Mouse (Mus musculus) urinary bladder, postnatal 14 days (tissue): ENCODE results near the gene Carm1.
"Not testable (repeated sequence)": the region's sequence is repeated elsewhere in the genome, so short reads cannot be mapped to it uniquely, and the experiment has no call there.

Source experiments
- DNase-seq: peaks from one replicate; pipeline ENCODE4 v3.0.0; 2021; ENCODE audit warnings: low spot score

The Carm1 gene

DNA sequence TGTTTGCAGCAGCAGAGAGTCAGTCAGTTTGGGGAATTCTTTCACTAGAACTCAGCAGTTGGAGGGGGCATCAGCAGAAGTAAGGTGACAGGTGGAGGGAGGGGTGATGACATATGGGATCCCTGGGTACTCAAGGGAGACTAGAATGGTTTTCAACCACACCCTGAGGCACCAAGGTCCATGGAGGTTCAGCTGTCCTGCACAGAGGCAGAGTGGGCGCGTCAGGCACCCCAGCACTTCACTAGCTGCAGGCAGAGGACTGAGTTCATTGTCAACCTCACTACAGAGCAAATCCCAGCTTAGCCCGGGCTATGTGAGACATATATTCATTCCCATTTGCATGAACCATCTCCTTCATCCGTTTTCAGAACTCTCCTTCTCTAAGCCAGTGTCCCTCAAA, 9.7 kb upstream of the Carm1 start:
- no peak for DNase-seq

DNA sequence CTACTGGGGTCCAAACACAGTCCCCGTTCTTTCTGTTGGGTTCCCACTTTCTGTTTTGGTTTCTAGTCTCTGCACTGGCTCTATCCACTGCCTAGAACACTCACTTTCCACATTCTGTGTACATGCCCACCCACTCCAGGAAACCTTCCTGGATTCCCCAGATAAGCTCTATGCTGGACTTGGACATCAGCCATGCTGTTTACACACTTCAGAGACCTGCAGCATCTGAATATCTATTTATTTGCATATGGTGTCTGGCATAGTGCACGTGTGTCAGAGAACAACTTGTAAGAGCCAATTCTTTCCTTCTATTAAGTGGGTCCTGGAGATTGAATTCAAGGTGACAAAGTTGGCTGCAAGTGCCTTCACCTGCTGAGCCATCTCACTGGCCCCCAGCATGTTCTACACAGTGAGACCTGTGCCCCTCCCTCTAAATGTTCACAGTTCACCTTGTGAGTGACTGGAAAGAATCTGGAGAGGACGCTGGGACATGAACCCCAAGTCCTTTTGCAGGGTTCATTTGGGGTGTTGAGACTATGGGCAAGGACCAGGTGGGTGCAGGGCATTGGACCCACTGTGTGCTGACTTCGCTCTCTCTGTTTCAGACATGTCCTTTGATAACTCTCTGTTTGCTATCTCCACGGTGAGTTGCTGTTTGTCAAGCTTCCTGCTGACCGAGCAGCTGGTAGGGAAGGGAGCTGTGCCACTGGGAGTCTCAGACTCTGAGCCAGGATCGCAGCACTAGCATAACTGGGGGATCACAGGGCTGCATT, 6.5 kb upstream of the Carm1 start:
- DNase-seq = no peak

DNA sequence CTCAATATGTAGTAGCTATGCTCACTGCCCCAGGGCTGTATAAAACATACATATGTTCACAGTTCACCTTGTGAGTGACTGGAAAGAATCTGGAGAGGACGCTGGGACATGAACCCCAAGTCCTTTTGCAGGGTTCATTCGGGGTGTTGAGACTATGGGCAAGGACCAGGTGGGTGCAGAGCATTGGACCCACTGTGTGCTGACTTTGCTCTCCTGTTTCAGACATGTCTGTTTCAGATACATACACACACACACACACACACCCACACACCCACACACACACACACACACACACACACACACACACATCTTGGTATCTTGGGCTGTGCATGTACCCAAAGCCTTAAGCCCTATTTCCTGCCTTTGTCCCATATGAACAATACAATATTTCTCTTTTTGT, 4.7 kb upstream of the Carm1 start:
- not testable (repeated sequence) for DNase-seq

DNA sequence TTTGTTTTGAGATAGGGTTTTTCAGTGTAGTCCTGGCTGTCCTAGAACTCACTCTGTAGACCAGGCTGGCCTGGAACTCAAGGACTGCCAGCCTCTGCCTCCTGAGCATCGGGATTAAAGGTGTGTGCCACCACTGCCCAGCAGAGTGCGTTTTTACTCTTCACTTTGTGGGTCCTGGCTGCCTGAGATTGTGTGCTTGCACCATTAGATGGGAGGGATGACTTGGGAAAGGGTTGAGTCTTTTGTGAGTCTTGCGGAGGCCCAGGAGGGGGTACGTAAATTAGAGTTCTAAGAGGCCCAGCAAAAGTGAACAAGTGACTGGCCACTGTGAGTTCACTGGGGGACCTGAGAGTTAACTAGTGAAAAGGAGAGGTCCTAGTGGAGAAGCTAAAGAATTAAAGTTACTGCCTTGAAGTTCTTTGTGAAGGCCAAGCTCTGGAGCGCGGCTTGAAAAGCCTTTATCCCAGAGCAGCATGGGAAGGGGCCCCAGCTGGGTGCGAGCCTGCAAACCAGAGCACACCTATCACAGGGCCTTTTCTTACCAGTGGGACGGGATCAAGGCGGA, 1.3 kb upstream of the Carm1 start:
- no peak for DNase-seq

GRCm38 (mm10) chr9:21545916-21546788, 542 bp upstream of the Carm1 start:
- peak; percentile 100 for DNase-seq

DNA sequence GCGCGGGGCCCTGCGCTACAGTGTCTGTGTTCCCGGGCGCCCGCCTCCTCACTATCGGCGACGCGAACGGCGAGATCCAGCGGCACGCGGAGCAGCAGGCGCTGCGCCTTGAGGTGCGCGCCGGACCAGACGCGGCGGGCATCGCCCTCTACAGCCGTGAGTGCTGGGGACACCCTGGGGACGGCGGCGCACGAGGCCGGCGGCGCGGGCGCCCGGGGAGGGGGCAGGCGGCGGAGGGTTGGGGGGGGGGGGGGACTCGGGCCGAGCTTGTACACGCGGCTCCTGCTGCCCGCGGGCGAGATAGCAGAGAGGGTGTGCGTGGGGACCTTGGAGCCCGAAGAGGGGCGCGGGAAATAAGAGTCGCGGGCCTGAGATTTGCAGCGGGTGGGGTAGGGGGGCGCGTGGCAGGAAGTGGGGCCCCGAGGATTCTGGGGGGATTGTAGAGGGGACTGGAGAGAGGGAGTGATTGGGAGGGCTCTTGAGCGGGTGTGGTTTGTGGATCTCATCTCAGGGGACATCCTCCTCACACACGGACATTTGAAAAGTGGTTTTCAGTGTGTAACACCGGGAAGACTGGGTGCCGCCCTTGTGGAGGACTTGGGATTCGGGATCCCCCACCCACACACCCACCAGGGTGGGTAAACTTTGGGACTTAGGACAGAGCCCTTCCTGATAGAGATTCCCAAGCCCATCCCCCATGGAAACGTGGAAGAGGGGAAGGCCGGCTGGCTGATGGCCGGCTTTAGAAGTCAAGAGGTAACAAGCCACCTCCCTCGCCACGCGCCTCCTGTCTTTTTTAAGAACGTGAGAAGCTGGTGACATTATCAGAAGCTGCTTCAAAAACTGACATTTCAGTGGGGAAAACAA, 614 bp downstream of the Carm1 start:
- peak; percentile 47 for DNase-seq

DNA sequence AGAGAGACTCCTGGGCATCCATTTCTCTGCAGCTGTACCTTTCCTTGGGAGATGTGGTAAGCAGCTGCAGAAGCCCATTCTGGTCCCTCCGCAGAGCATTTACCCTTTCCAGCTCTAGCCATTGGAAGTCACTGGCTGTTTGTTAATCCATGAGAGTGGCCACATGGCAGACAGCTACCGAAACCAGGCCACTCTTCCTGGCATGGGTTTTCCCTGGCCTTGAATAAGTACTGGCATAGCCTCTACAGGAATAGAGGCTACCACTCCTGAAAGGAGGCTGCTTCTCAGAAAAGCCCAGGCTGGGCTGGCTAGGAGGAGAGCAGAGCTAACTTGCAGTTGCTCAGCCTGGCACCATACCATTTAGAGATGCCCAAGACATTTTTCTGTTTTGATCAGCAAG, 4.4 kb downstream of the Carm1 start:
- no peak for DNase-seq

DNA sequence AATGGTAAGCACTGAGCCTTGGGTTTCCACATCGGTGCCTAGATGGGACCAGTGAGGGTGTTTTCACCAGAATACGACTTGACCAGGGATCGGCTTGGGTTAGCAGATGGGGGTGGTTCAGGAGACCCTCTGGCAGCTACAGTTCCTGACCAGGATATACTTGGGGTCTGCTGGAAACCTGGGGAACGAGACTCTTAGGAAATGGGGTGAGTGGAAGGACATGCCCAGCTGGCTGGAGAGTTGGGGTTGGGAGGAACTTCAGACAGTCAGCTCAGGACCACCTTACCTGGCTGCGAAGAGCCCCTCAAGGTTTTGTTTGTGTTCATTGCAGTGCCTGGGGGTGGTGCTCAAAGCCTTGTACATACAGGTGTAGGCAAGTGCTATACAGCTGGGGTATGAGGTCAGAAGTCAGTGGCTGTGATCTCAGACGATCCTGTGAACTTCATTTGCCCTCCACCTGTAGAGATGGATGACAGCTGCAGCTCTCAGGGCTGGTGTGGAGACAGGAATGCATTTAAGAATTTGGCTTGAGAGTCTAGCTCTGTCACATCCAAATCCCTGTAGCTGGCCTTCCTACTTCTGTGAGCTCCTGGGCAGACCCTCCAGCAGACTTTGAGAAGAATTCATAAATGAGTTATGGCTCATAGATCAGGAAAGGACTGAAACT, 7.0 kb downstream of the Carm1 start:
- no peak for DNase-seq

GRCm38 (mm10) chr9:21555198-21555742, 8.6 kb downstream of the Carm1 start:
- DNase-seq = no peak

DNA sequence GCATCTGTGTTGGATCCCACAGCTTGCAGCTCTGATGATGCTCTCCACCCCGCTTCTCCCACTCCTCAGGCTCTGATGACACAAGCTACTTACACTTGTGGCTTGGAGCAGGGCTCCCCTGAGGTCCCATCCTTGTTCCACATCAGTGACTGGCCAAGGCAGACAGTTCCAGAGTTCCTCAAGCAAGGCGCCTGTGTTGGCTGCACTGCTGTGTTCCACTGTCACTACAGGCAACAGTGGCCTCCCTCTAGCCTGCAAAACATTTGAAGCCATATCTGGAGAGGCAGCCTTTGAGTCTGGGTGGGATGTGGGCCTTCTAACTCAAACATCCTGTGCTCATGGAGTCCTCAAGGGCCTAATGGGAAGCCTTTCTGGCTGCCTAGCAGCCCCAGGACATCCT, 10.3 kb downstream of the Carm1 start:
- no peak for DNase-seq

DNA sequence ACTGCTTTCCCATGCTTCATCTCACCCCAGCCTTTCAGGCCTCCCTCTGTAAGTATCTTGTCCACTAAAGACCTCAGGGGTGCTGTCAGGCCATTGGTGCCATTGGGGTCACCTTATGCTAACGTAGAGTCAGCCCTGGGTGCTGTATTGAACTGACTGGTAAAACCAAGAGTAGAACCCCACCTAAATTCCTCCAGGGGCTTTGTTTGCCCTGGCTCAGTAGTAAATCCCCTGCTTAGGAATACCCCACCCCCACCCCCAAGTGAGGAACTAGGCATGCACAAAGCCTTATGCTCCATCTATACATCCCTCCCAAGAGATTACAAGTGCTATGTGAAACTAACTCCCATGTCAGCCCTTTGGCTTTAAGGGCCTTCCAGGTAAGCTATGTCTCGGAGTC, 10.9 kb downstream of the Carm1 start:
- DNase-seq = no peak

DNA sequence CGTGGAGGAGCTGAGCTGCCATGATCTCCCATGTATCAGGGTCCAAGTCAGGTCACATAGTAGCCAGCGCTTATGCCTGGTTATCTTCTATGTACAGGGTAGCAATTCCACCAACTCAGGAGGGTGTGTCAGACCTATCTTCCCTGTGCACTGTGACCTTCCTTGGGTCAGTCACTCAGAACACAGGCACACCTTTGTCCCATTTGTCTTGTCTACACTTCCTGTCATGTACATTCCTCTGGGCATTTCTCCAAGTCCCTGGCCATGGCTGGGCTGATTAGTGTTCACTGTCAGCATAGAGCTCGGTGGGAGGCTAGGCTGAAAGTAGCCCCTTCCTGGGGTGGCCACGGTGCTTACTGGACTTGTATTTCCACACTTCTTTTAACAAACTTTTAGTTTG, 11.7 kb downstream of the Carm1 start:
- no peak for DNase-seq

GRCm38 (mm10) chr9:21559151-21559550, 12.5 kb downstream of the Carm1 start:
- no peak for DNase-seq

DNA sequence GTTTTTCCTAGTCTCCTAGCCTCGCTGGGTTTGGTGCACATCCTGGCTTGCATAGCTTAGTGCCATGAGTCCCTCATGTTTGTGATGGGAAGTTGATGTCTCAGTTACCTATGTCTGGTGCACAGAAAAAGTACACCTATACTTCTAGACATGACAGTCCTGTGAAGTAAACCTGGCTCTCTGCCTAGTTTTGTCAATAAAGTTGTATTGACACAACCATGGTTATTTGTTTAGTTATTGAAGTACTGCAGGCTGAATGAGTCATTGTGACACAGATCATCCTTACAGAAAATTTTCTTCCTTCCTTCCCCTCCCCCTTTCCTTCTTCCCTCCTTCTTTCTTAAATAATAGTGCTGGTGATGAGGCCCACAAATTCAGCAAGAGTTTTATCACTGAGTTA, 17.7 kb downstream of the Carm1 start:
- DNase-seq = no peak

DNA sequence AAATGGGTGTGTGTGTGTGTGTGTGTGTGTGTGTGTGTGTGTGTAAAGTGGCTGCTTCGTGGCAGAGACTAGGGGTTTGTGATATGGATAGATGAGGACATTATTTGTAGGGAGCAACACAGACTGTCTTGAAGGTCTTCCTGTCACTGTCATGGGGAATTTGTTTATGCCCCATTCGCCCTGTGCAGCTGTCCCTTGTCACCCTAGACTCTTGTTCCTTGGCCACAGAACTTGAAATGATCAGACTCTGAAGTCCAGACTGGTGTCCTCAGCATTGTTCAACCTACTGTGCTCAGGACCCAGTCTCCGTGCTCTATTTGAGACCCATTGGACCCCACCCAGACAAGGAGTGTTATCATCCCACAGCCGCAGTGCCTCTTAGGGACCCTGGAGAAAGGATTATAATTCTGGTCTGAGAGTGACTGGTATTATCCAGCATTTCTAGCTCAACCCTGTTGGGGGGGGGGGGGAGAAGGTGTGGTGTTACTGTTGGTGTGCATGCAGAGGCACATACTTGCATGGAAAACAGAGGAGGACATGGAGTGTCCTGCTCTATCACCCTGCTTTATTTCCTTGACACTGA, 18.4 kb downstream of the Carm1 start:
- no peak for DNase-seq

- DNase-seq = no peak
These were observed 19.8 kb downstream of the Carm1 start for GRCm38 (mm10) chr9:21566538-21566937.

DNA sequence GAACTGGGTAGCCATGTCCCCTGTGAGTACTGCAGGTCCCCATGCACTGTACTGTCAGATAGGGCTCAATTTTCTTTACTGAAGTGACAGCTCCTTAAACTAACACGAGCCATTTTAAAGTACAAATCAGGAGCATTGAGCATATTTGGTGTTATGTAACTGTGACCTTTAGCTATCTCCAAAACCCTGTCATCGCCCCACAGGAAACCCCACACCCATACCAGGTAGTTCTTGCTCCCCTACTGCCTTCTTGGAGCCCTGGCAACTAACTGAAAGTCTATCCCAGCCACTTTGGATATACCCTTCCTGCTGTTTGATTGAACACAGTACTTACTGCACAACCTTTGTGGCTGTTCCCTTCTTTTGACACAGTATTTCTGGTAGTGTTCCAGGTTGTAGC, 20.4 kb downstream of the Carm1 start:
- no peak for DNase-seq

GRCm38 (mm10) chr9:21568657-21569255, 22.1 kb downstream of the Carm1 start:
- no peak for DNase-seq

- DNase-seq = no peak
These were observed 27.5 kb downstream of the Carm1 start for GRCm38 (mm10) chr9:21574012-21574801.

DNA sequence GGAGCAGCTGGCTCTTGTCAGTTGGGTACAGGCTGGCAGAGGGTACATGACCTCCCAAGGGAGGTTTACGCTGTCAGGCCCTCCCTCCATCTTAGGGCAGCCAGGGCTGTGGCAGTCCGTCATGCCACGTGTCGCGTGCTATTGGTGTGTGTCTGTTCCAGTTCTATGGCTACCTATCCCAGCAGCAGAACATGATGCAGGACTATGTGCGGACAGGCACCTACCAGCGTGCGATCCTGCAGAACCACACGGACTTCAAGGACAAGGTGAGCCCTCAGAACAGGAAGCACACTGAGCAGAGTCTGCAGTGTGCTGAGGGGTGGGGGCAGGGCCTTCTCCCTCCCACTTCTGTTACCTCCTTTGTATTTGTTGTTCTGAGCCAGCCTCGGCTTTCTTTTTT, 28.6 kb downstream of the Carm1 start:
- no peak for DNase-seq
